Mouse (Mus musculus): Measurements from ENCODE around the gene Dnajc16. TPM values are rescaled to one million over a fixed set of nuclear protein-coding genes. Genes with fewer than 3 reads are reported as not detected.

Dnajc16 gene
- polyA plus RNA-seq, 1 experiment: 0.14 TPM

GRCm38 (mm10) chr4:141809850-141810464, 19.2 kb upstream of the Dnajc16 start:
- Histone ChIP-seq H3K9me3 (ENCODE audit: control insufficient read depth, low read length) (peaks cover 3% of the 10 kb centered on the region; the same call in 1 of the 2 replicates), H3K4me3 (replicated peaks) (no peak overlapping the region), H3K4me1 (ENCODE audit: control insufficient read depth) (no peaks in the 10 kb centered on the region), H3K27me3 (ENCODE audit: control insufficient read depth) (no peaks in the 10 kb centered on the region), H3K36me3 (ENCODE audit: control insufficient read depth) (peaks cover 100% of the 10 kb centered on the region)
- TF ChIP-seq TAL1 (IDR thresholded peaks at IDR 0.05; ENCODE audit: low read length): no peak
- TF ChIP-seq GATA1 (IDR thresholded peaks at IDR 0.05; ENCODE audit: low read length): no peak

GRCm38 (mm10) chr4:141805886-141806285, 15.2 kb upstream of the Dnajc16 start:
- peaks cover 84% of the 10 kb centered on the region for H3K36me3 ChIP-seq (ENCODE audit: control insufficient read depth)
- H3K4me1 ChIP-seq (ENCODE audit: control insufficient read depth): peaks cover 2% of the 10 kb centered on the region; the same call in 1 of the 2 replicates
- TF ChIP-seq TAL1 (IDR thresholded peaks at IDR 0.05; ENCODE audit: low read length): no peak
- TF ChIP-seq GATA1 (IDR thresholded peaks at IDR 0.05; ENCODE audit: low read length): no peak
- no peaks in the 10 kb centered on the region for H3K27me3 ChIP-seq (ENCODE audit: control insufficient read depth)
- no peak overlapping the region for H3K4me3 ChIP-seq (replicated peaks)
- peaks cover 6% of the 10 kb centered on the region; the same call in 1 of the 2 replicates for H3K9me3 ChIP-seq (ENCODE audit: control insufficient read depth, low read length)

GRCm38 (mm10) chr4:141804105-141804504, 13.4 kb upstream of the Dnajc16 start:
- Histone ChIP-seq H3K4me1 (ENCODE audit: control insufficient read depth) (peaks cover 2% of the 10 kb centered on the region; the same call in 1 of the 2 replicates), H3K36me3 (ENCODE audit: control insufficient read depth) (peaks cover 68% of the 10 kb centered on the region), H3K27me3 (ENCODE audit: control insufficient read depth) (no peaks in the 10 kb centered on the region), H3K4me3 (replicated peaks) (no peak overlapping the region), H3K9me3 (ENCODE audit: control insufficient read depth, low read length) (peaks cover 6% of the 10 kb centered on the region; the same call in 1 of the 2 replicates)
- TF ChIP-seq TAL1 (IDR thresholded peaks at IDR 0.05; ENCODE audit: low read length) (no peak), GATA1 (IDR thresholded peaks at IDR 0.05; ENCODE audit: low read length) (no peak)

DNA sequence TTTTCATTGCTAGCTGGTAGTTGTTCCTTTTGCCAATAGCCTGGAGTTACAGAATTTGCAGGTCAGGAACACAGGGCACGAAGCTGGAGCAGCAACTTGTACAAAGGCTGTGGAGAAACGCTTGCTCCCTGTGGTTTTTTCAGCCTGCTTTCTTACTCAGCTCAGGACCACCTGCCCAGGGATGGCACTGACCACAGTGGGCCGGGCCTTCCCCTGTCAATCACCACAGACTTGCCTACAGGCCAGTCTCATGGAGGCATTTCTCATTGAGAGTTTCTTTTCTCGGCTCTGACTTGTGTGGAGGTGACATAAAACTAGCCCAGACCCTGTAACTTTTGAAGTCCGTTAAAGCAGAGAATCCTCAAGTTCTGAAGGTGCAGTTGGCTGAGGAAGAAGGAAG, 6.8 kb upstream of the Dnajc16 start:
- H3K9me3 ChIP-seq (ENCODE audit: control insufficient read depth, low read length): peaks cover 3% of the 10 kb centered on the region
- H3K4me1 ChIP-seq (ENCODE audit: control insufficient read depth): peaks cover 40% of the 10 kb centered on the region
- H3K36me3 ChIP-seq (ENCODE audit: control insufficient read depth): peaks cover 44% of the 10 kb centered on the region
- no peaks in the 10 kb centered on the region for H3K27me3 ChIP-seq (ENCODE audit: control insufficient read depth)
- TF ChIP-seq TAL1 (IDR thresholded peaks at IDR 0.05; ENCODE audit: low read length) (no peak), GATA1 (IDR thresholded peaks at IDR 0.05; ENCODE audit: low read length) (no peak)
- H3K4me3 ChIP-seq (replicated peaks): no peak overlapping the region

DNA sequence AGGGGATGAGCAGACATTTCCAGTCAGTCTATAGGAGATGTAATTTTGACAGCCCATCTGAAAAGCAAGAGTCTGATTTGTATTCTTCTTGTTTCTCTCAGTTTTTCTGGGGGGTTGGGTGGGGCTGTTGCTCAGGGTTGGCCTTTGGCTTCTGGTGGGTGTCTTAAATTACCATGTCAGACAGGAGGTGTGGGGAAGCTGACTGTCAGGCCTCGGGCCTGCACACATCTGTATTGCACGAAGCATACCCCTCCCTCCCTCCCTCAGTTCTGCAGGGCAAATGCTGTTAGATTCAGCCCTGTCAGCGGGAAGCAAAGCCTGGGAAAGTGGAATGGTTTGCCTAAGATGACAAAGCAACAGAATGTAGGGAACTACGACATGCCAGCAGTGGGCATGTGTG, 6.2 kb upstream of the Dnajc16 start:
- Histone ChIP-seq H3K4me3 (replicated peaks) (no peak overlapping the region), H3K36me3 (ENCODE audit: control insufficient read depth) (peaks cover 43% of the 10 kb centered on the region), H3K4me1 (ENCODE audit: control insufficient read depth) (peaks cover 46% of the 10 kb centered on the region), H3K27me3 (ENCODE audit: control insufficient read depth) (no peaks in the 10 kb centered on the region), H3K9me3 (ENCODE audit: control insufficient read depth, low read length) (peaks cover 3% of the 10 kb centered on the region)
- TF ChIP-seq TAL1 (IDR thresholded peaks at IDR 0.05; ENCODE audit: low read length) (no peak), GATA1 (IDR thresholded peaks at IDR 0.05; ENCODE audit: low read length) (no peak)

DNA sequence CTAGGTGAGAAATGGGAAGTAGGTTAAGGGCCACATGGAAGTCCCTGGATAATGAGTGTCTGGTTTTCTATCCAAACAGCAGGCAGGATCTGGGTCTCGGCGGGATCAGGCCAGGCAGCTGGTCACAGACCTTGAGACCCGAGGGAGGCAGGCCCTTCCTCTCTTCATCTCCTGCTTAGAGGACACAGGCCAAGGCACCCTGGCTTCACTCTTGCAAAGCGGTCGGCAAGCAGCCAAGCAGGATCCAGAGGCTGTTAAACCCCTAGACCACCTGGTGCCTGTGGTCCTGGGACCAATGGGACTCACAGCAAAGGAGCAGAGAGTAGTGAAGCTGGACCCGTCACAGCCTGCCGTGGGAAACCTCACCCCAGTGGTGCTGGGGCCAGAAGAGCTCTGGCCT, 5.6 kb upstream of the Dnajc16 start:
- peaks cover 43% of the 10 kb centered on the region for H3K36me3 ChIP-seq (ENCODE audit: control insufficient read depth)

GRCm38 (mm10) chr4:141794152-141794535, 3.4 kb upstream of the Dnajc16 start:
- H3K4me1 ChIP-seq (ENCODE audit: control insufficient read depth): peaks cover 71% of the 10 kb centered on the region
- no peaks in the 10 kb centered on the region for H3K27me3 ChIP-seq (ENCODE audit: control insufficient read depth)
- peak overlapping the region; percentile 92 for H3K4me3 ChIP-seq (replicated peaks)
- H3K9me3 ChIP-seq (ENCODE audit: control insufficient read depth, low read length): peaks cover 3% of the 10 kb centered on the region
- H3K36me3 ChIP-seq (ENCODE audit: control insufficient read depth): peaks cover 42% of the 10 kb centered on the region
- TF ChIP-seq TAL1 (IDR thresholded peaks at IDR 0.05; ENCODE audit: low read length): no peak
- TF ChIP-seq GATA1 (IDR thresholded peaks at IDR 0.05; ENCODE audit: low read length): no peak

More for the DNA sequence above, 5.6 kb upstream of the Dnajc16 start:
- H3K9me3 ChIP-seq (ENCODE audit: control insufficient read depth, low read length): peaks cover 3% of the 10 kb centered on the region
- no peak overlapping the region for H3K4me3 ChIP-seq (replicated peaks)
- TF ChIP-seq GATA1 (IDR thresholded peaks at IDR 0.05; ENCODE audit: low read length) (no peak), TAL1 (IDR thresholded peaks at IDR 0.05; ENCODE audit: low read length) (no peak)
- peaks cover 52% of the 10 kb centered on the region for H3K4me1 ChIP-seq (ENCODE audit: control insufficient read depth)
- no peaks in the 10 kb centered on the region for H3K27me3 ChIP-seq (ENCODE audit: control insufficient read depth)

DNA sequence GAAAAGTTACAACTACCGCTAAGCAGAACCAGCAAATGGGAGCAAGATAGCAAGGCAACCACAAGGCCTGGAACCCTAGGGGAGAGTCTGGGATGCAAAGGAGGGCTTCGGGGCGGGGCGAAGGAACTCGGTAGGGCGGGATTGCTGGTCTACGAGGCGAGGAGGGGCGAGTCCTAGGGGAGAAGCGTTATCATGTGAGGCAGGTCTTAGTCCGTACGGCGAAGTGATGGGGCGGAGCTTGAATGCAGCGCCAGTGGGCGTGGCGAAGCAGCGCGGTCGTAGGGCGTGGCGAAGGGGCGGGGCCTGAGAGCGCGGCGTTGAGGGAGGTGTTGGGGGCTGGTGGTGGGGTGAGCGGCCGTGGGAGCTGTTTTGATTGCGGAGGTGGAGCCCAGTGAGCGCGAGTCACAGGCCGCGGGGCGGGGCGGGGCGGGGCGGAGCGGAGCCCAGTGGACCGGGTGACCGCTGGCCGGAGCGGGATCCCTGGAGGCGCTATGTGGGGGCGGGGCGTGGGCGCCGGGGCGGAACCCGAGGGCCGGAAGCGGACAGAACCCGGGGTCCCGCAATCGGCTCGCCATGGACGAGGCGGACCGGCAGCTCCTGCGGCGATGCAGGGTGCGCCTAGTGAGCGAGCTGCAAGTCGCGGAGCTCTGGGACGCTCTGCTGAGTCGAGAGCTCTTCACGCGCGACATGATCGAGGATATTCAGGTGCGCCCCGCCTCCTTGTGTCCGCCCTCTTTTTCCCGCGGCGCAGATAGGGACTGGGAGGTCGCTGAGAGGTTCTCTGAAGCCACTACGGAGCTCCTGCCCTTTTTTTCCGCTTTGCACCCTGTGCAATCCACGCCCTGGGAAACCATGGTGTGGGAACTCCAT, 2.8 kb upstream of the Dnajc16 start, which contains the start of gene Casp9:
Casp9 (plus strand) TSS at position 331 of the 870 bp plus-strand sequence.
- H3K9me3 ChIP-seq (ENCODE audit: control insufficient read depth, low read length): peaks cover 2% of the 10 kb centered on the region; the same call in 1 of the 2 replicates
- no peak for TF ChIP-seq GATA1 (IDR thresholded peaks at IDR 0.05; ENCODE audit: low read length)
- TF ChIP-seq TAL1 (IDR thresholded peaks at IDR 0.05; ENCODE audit: low read length): no peak
- H3K36me3 ChIP-seq (ENCODE audit: control insufficient read depth): peaks cover 39% of the 10 kb centered on the region
- peak within 1 kb of the TSS; percentile 92 for H3K4me3 ChIP-seq (replicated peaks)
- H3K4me1 ChIP-seq (ENCODE audit: control insufficient read depth): peaks cover 75% of the 10 kb centered on the region
- no peaks in the 10 kb centered on the region for H3K27me3 ChIP-seq (ENCODE audit: control insufficient read depth)

Measured in erythroblast, embryonic 14.5 days (primary cell).